Mouse (Mus musculus) neural tube, embryonic 14.5 days (tissue): ENCODE measurements around the gene Pomgnt2. TPM values are rescaled to one million over a fixed set of nuclear protein-coding genes. Genes with fewer than 3 reads are reported as not detected.

Experiments used
- ATAC-seq: fragments of 200-750 bp; cut with Nextera tagmentation; 2 replicates; pipeline ENCODE4 v1.8.0; 2017; ENCODE audit warnings: low read depth, mild to moderate bottlenecking, moderate TSS enrichment, moderate library complexity
- H3K27ac ChIP-seq: fragments of 300-500 bp; sonication (generic); 2 replicates; pipeline ENCODE4 v1.5.1; 2014; ENCODE audit warnings: low read depth, mild to moderate bottlenecking, control low read depth, low read length, moderate library complexity, mixed read lengths
- H3K27me3 ChIP-seq: fragments of 300-500 bp; sonication (generic); 2 replicates; pipeline ENCODE4 v1.6.1; 2014; ENCODE audit warnings: low read length; ENCODE audit not compliant: control insufficient read depth, insufficient read depth
- H3K36me3 ChIP-seq: fragments of 300-500 bp; sonication (generic); 2 replicates; pipeline ENCODE4 v1.6.1; 2014; ENCODE audit warnings: low read length, mixed read lengths; ENCODE audit not compliant: control insufficient read depth, insufficient read depth
- H3K4me1 ChIP-seq: fragments of 300-500 bp; sonication (generic); 2 replicates; pipeline ENCODE4 v1.6.1; 2014; ENCODE audit warnings: low read length; ENCODE audit not compliant: control insufficient read depth, insufficient read depth
- H3K4me2 ChIP-seq: fragments of 300-500 bp; sonication (generic); 2 replicates; pipeline ENCODE4 v1.6.1; 2014; ENCODE audit warnings: mild to moderate bottlenecking, low read depth, low read length, control low read depth
- H3K4me3 ChIP-seq: fragments of 300-500 bp; sonication (generic); 2 replicates; pipeline ENCODE4 v1.5.1; 2014; ENCODE audit warnings: low read depth, low read length, control low read depth, mixed read lengths
- H3K9ac ChIP-seq: fragments of 300-500 bp; sonication (generic); replicated peaks from 2 replicates; pipeline ENCODE4 v1.6.1; 2014; ENCODE audit warnings: low read depth, mild to moderate bottlenecking, control low read depth, low read length, mixed read lengths
- H3K9me3 ChIP-seq: fragments of 300-500 bp; sonication (generic); 2 replicates; pipeline ENCODE4 v1.6.1; 2016; ENCODE audit warnings: low read length; ENCODE audit not compliant: control insufficient read depth
- WGBS: fragments of 180-500 bp; shearing (Covaris S2); extraction: QIAGEN DNeasy Blood & Tissue Kit; methylation state at CpG from one replicate; pipeline ENCODE4 v1.1.7; 2014; 5-methylcytosine and 5-hydroxymethylcytosine counted together
- polyA plus RNA-seq: library from polyadenylated mRNA; unstranded; fragments of >200 nt; fragmentation: Nextera tagmentation; extraction: Ambion mirVana; gene quantifications from 2 replicates; pipeline ENCODE4 v1.2.1, GENCODE M21; 2014

The Pomgnt2 gene
- polyA plus RNA-seq, 1 experiment from 2014 or later, result 28.1 TPM

DNA sequence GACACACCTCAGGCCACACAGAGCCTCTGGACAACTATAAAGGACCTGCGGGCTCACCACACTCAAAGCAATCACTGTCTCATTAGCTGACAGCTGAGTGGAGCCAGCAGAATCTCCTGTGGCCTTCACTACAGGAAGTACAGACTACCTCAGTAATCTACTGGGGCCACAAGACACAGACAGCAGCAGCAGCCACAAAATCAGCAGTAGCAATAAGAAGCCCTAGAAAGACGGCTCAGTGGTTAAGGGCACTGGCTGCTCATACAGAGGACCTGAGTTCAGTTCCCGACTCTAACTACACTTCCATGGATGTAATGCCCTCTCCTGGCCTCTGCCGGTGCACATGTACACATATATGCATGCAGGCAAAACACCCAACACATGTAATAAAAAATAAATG is 23.4 kb upstream of the Pomgnt2 start:
- no peak overlapping the region for H3K27ac ChIP-seq
- no peak overlapping the region for H3K4me2 ChIP-seq
- no peak for ATAC-seq
- no peaks in the 10 kb centered on the region for H3K27me3 ChIP-seq
- no peaks in the 10 kb centered on the region for H3K36me3 ChIP-seq
- no peaks in the 10 kb centered on the region for H3K9me3 ChIP-seq
- no peak overlapping the region for H3K4me3 ChIP-seq
- no peak overlapping the region for H3K9ac ChIP-seq
- H3K4me1 ChIP-seq, result peaks cover 4% of the 10 kb centered on the region
- WGBS, result 87% methylated on average over 4 of the region's 4 CpGs

DNA sequence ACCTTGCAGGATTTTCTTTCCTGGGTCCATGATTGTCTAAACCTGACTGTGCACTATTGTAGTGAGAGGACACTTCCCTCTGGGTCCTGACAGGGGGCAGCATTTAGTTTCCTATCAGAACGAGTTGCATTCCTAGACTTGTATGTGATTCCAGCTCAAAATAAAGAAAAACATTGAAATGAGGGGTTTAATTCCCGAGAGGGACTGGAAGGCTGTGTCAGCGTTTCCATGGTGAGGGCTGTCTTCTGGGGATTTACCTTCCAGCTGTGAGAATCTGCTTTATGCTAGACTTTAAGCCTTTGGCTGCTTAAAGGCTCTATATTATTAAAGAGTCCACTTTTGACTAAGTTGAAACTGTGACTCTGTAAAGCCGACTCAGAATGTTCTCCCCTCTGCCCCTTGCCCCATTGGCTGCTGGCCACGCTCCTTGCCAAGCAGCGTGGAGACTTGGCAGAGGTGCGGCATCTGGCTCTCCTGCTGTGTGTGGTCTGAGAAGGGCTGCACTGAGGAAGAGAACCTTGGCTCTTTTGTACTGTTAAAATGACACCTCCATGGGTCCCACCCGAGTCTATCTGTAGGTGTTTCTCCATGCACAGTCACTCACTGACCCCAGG is 22.0 kb upstream of the Pomgnt2 start:
- Histone ChIP-seq H3K27ac (no peak overlapping the region), H3K36me3 (no peaks in the 10 kb centered on the region), H3K4me2 (peak overlapping the region; percentile 21; the same call in 1 of the 2 replicates), H3K9me3 (no peaks in the 10 kb centered on the region), H3K4me3 (no peak overlapping the region), H3K27me3 (no peaks in the 10 kb centered on the region), H3K4me1 (peaks cover 4% of the 10 kb centered on the region), H3K9ac (no peak overlapping the region)
- ATAC-seq, result peak; percentile 86
- WGBS, result 17% methylated on average over 8 of the region's 8 CpGs

DNA sequence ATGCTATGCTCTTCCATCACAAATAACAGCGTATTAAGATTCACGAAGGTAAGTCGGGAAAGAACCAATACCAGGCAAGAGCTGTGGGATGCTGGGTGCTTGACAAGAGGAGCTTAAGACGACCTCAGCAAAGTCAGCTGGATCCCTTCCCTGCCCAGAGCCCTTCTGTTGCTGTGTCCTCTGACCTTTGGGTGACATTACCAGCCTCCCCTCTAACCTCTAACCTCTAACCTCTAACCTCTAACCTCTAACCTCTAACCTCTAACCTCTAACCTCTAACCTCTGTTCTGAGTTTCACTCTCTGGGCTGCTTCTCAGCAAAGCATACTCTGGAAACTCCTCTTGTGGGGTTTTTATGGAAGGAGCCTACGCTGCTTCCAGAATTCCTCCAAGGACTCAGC is 21.2 kb upstream of the Pomgnt2 start:
- no peak overlapping the region for H3K27ac ChIP-seq
- H3K27me3 ChIP-seq, result no peaks in the 10 kb centered on the region
- H3K36me3 ChIP-seq, result no peaks in the 10 kb centered on the region
- H3K9ac ChIP-seq, result no peak overlapping the region
- no peaks in the 10 kb centered on the region for H3K9me3 ChIP-seq
- WGBS, result 84% methylated on average over 5 of the region's 5 CpGs
- peaks cover 4% of the 10 kb centered on the region for H3K4me1 ChIP-seq
- ATAC-seq, result no peak
- H3K4me2 ChIP-seq, result no peak overlapping the region
- no peak overlapping the region for H3K4me3 ChIP-seq

DNA sequence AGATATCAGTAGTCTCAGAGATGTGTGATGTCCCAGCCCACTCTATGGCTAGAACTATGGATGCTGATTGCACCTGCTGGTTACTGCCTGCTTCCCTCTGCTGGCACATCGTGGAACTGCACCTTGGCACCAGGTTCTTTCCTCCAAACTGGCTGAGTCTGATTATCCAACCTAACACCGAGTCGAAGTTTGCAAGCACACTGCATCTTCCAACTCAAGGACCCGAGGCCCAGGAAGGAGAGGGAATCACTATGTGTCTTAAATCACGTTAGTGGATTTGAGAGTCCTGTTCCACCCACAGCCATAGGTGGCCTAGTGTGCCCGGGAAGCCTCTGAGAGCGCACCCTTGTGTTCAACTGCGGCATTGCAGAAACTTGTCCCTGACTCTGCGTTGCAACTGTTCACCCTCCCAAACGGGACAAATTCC is 17.3 kb upstream of the Pomgnt2 start:
- Histone ChIP-seq H3K27ac (no peak overlapping the region), H3K4me2 (no peak overlapping the region), H3K9ac (no peak overlapping the region), H3K27me3 (no peaks in the 10 kb centered on the region), H3K36me3 (no peaks in the 10 kb centered on the region), H3K4me3 (no peak overlapping the region), H3K9me3 (no peaks in the 10 kb centered on the region), H3K4me1 (peaks cover 4% of the 10 kb centered on the region)
- ATAC-seq, result peak; percentile 50; the same call in 1 of the 2 replicates
- 15% methylated on average over 10 of the region's 10 CpGs for WGBS

DNA sequence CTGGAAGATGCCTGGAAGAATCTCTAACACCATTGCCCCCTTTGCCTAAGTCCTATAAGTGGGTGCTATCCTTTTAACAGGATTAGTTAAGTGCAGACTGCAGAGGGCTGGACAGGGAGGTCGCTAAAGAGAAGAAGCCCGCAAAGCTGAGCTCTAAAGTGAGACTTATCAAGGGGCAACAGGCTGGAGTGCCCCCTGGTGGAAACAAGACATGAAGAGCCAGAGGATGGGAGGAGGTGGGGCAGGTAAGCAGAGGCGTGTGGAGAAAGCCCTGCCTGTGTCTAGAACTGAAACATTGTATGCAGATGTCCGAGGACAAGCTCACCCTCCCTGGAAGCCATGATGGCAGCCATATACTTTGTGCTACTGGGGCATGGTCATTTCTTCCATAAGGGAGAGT is 16.7 kb upstream of the Pomgnt2 start:
- Histone ChIP-seq H3K36me3 (no peaks in the 10 kb centered on the region), H3K9ac (no peak overlapping the region), H3K27me3 (no peaks in the 10 kb centered on the region), H3K4me1 (peaks cover 4% of the 10 kb centered on the region; the same call in 1 of the 2 replicates), H3K4me2 (no peak overlapping the region), H3K27ac (no peak overlapping the region), H3K9me3 (no peaks in the 10 kb centered on the region), H3K4me3 (no peak overlapping the region)
- no peak for ATAC-seq
- 89% methylated on average over 4 of the region's 4 CpGs for WGBS

DNA sequence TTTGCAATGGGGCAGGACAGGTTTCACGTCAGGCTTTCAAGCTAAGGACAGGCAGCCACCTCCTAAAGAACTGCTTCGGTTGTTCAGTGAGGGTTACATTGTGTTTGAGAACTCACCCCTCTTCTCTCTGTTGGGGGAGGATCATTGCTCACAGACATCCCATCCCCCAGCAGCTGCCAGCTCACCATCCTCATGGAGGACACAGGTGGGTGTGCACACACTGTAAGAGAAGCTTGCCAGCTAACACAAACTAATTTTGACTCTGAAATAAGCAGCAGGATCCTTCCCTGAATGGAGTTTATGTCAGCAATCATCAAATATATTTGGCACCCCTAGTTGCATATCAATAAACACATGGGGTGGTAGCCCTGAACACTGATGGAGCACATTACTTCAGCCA is 15.9 kb upstream of the Pomgnt2 start:
- Histone ChIP-seq H3K4me2 (no peak overlapping the region), H3K9ac (no peak overlapping the region), H3K4me3 (no peak overlapping the region), H3K4me1 (peaks cover 4% of the 10 kb centered on the region; the same call in 1 of the 2 replicates), H3K27me3 (no peaks in the 10 kb centered on the region), H3K27ac (no peak overlapping the region), H3K36me3 (no peaks in the 10 kb centered on the region), H3K9me3 (no peaks in the 10 kb centered on the region)
- ATAC-seq, result no peak
- 84% methylated on average over 2 of the region's 2 CpGs for WGBS

DNA sequence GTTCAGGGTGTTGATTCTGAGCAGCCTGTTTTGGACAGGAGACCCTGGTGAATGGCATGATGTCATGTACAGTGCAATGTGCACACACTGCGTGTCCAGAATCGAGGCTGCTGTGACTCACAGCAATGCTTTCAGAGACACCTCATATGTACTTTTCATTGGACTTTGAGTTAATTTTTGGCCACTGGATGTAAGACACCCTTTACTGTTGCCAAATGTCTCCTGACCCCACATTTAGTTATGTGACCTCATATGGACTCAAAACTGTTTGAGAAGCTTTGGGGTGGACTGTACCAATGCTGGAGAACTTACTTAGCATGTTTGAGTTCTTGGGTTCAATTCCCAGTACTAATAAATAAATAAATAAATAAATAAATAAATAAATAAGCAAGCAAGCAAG is 13.8 kb upstream of the Pomgnt2 start:
- no peak overlapping the region for H3K4me2 ChIP-seq
- no peak for ATAC-seq
- WGBS, result 94% methylated on average over 2 of the region's 2 CpGs

DNA sequence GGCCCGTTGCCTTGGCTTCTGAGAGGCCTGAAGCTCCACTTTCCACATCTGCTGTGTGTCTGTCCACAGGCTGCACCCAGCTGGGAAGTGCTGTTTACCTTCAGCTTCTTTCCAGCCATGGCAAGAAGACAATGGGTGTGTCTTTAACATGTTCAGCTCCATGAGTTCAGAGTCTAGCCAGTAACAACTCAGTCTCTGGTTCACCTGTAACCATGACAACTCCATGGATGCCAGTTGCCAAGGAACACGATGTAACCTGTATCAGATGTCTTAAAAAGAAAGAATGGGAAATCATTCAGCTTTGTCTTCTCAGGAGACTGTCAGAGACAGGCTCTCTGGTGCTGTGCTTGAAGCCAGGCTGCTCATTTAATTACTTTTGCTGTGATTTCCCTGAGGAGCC is 12.0 kb upstream of the Pomgnt2 start:
- no peaks in the 10 kb centered on the region for H3K36me3 ChIP-seq
- H3K4me3 ChIP-seq, result no peak overlapping the region
- peak overlapping the region; percentile 52; the same call in 1 of the 2 replicates for H3K27ac ChIP-seq
- no peaks in the 10 kb centered on the region for H3K27me3 ChIP-seq
- no peak overlapping the region for H3K4me2 ChIP-seq
- no peaks in the 10 kb centered on the region for H3K9me3 ChIP-seq
- peak; percentile 51; the same call in 1 of the 2 replicates for ATAC-seq
- 19% methylated on average over 2 of the region's 2 CpGs for WGBS
- peaks cover 4% of the 10 kb centered on the region; the same call in 1 of the 2 replicates for H3K4me1 ChIP-seq
- H3K9ac ChIP-seq, result no peak overlapping the region

More for the DNA sequence above, 13.8 kb upstream of the Pomgnt2 start:
- Histone ChIP-seq H3K9me3 (no peaks in the 10 kb centered on the region), H3K36me3 (no peaks in the 10 kb centered on the region), H3K9ac (no peak overlapping the region), H3K27me3 (no peaks in the 10 kb centered on the region), H3K4me1 (peaks cover 4% of the 10 kb centered on the region; the same call in 1 of the 2 replicates), H3K4me3 (no peak overlapping the region), H3K27ac (no peak overlapping the region)

DNA sequence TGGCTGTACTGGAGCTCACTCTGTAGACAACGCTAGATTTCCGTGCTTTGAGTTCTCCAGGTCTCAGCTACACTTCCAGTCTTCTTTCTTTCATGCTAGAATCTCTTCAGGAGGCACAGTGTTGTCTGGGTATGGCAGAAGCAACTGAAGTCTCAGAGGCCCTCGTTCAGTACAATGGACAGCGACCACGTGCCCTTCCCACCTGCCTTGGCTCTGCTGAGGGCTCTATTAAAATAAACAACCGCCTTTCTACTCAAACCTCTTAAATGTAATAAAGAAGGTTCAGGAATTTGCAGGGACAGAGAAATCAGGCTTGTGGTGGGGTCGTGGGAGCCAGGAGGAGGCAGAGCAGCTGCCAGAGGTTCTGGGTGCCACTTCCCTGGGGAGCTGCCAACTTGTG is 9.7 kb upstream of the Pomgnt2 start:
- H3K9me3 ChIP-seq, result no peaks in the 10 kb centered on the region
- H3K27ac ChIP-seq, result no peak overlapping the region
- no peaks in the 10 kb centered on the region for H3K36me3 ChIP-seq
- H3K4me1 ChIP-seq, result peaks cover 4% of the 10 kb centered on the region; the same call in 1 of the 2 replicates
- H3K9ac ChIP-seq, result no peak overlapping the region
- 12% methylated on average over 7 of the region's 7 CpGs for WGBS
- H3K27me3 ChIP-seq, result no peaks in the 10 kb centered on the region
- H3K4me3 ChIP-seq, result no peak overlapping the region
- ATAC-seq, result no peak
- H3K4me2 ChIP-seq, result no peak overlapping the region
